Mouse (Mus musculus) kidney, postnatal 0 days (tissue): ENCODE data around the gene Prkn. TPM values are rescaled to one million over a fixed set of nuclear protein-coding genes. Genes with fewer than 3 reads are reported as not detected.
A peak's percentile ranks its signal among the peaks of the same experiment; 100 is the strongest.

Experiments
- ATAC-seq: fragments of 200-750 bp; cut with Nextera tagmentation; replicated peaks from 2 replicates; pipeline ENCODE4 v1.8.0; 2017; ENCODE audit warnings: low read depth, moderate number of reproducible peaks, moderate TSS enrichment, moderate library complexity; ENCODE audit not compliant: low FRiP score
- DNase-seq: peaks from one replicate; pipeline ENCODE4 v3.0.0-alpha.2; 2016; ENCODE audit warnings: low spot score
- H3K27ac ChIP-seq: fragments of 300-500 bp; sonication (generic); 2 replicates; pipeline ENCODE4 v1.5.1; 2014; ENCODE audit warnings: mild to moderate bottlenecking
- H3K27me3 ChIP-seq: fragments of 300-500 bp; sonication (generic); 2 replicates; pipeline ENCODE4 v1.6.1; 2014; ENCODE audit warnings: low read length, mixed read lengths; ENCODE audit not compliant: insufficient read depth
- H3K36me3 ChIP-seq: fragments of 300-500 bp; sonication (generic); 2 replicates; pipeline ENCODE4 v1.6.1; 2014; ENCODE audit warnings: low read length, mixed read lengths; ENCODE audit not compliant: insufficient read depth
- H3K4me1 ChIP-seq: fragments of 300-500 bp; sonication (generic); replicated peaks from 2 replicates; pipeline ENCODE4 v1.6.1; 2014; ENCODE audit warnings: antibody characterized with exemption, low read length, mixed read lengths; ENCODE audit not compliant: insufficient read depth
- H3K4me2 ChIP-seq: fragments of 300-500 bp; sonication (generic); 2 replicates; pipeline ENCODE4 v1.6.1; 2014; ENCODE audit warnings: mild to moderate bottlenecking, low read length, moderate library complexity, mixed read lengths
- H3K4me3 ChIP-seq: fragments of 300-500 bp; sonication (generic); replicated peaks from 2 replicates; pipeline ENCODE4 v1.5.1; 2014; ENCODE audit warnings: low read depth, low read length
- H3K9ac ChIP-seq: fragments of 300-500 bp; sonication (generic); 2 replicates; pipeline ENCODE4 v1.6.1; 2014; ENCODE audit warnings: low read depth, low read length
- H3K9me3 ChIP-seq: fragments of 300-500 bp; sonication (generic); replicated peaks from 2 replicates; pipeline ENCODE4 v1.6.1; 2016; ENCODE audit warnings: low read length, inconsistent platforms, mixed read lengths
- CTCF ChIP-seq: IDR thresholded peaks from 2 replicates; pipeline ENCODE4 v1.5.1; 2016; ENCODE audit warnings: antibody characterized with exemption, low read depth, mild to moderate bottlenecking, moderate library complexity
- WGBS: fragments of 180-500 bp; shearing (Covaris S2); extraction: QIAGEN DNeasy Blood & Tissue Kit; methylation state at CpG from one replicate; pipeline ENCODE4 v1.1.7; 2014; 5-methylcytosine and 5-hydroxymethylcytosine counted together
- polyA plus RNA-seq: library from polyadenylated mRNA; unstranded; fragments of >200 nt; fragmentation: Nextera tagmentation; extraction: Ambion mirVana; gene quantifications from 2 replicates; pipeline ENCODE4 v1.2.1, GENCODE M21; 2015

Prkn gene
- polyA plus RNA-seq, 1 experiment from 2014 or later, result 3.6 TPM

GRCm38 (mm10) chr17:11914451-11914850, 1074.3 kb downstream of the Prkn start:
- H3K9me3 ChIP-seq, result no peaks in the 10 kb centered on the region
- peaks cover 5% of the 10 kb centered on the region; the same call in 1 of the 2 replicates for H3K27me3 ChIP-seq
- no peak overlapping the region for H3K4me3 ChIP-seq
- no peak overlapping the region for H3K9ac ChIP-seq
- H3K4me2 ChIP-seq, result no peak overlapping the region
- WGBS, result 85% methylated on average over 5 of the region's 5 CpGs
- ATAC-seq (no peak), DNase-seq (no peak)
- TF ChIP-seq CTCF, result no peak
- H3K36me3 ChIP-seq, result no peaks in the 10 kb centered on the region
- 0 out of 2 replicates have a peak, but pooled peaks cover 3% of the 10 kb centered on the region for H3K4me1 ChIP-seq
- H3K27ac ChIP-seq, result no peak overlapping the region

- no peak overlapping the region for H3K4me2 ChIP-seq
- no peaks in the 10 kb centered on the region for H3K27me3 ChIP-seq
- no peak overlapping the region for H3K4me3 ChIP-seq
- no peak overlapping the region for H3K27ac ChIP-seq
- no peak overlapping the region for H3K9ac ChIP-seq
- 51% methylated on average over 12 of the region's 12 CpGs for WGBS
- DNase-seq (peak; percentile 53), ATAC-seq (no peak)
- H3K4me1 ChIP-seq, result 0 out of 2 replicates have a peak, but pooled peaks cover 3% of the 10 kb centered on the region
- H3K9me3 ChIP-seq, result no peaks in the 10 kb centered on the region
- peak; percentile 73 for TF ChIP-seq CTCF
- no peaks in the 10 kb centered on the region for H3K36me3 ChIP-seq
Measured at GRCm38 (mm10) chr17:11918123-11918801, 1078.1 kb downstream of the Prkn start.

DNA sequence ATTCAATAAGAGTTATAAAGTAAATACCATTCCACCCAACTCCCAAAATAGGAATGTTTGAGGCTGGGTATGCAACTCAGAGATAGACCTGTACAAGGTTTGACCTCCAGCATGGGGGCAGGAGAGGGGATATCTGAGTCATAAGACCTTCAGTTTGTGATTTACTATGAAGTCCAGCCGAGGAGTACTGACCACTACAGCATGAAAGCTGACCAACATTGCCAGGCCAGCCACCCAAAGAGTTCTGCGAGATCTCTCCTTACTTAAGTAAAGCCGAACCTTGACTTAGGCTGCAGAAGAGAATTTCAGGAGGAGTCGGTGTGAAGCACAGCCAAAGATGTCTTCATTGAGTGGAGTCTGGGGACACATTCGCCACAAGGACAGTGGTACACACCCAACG, 1079.4 kb downstream of the Prkn start:
- DNase-seq, result no peak
- no peaks in the 10 kb centered on the region for H3K9me3 ChIP-seq
- H3K9ac ChIP-seq, result no peak overlapping the region
- H3K27me3 ChIP-seq, result no peaks in the 10 kb centered on the region
- WGBS, result 80% methylated on average over 6 of the region's 6 CpGs
- H3K27ac ChIP-seq, result no peak overlapping the region
- H3K36me3 ChIP-seq, result no peaks in the 10 kb centered on the region
- H3K4me1 ChIP-seq, result no peaks in the 10 kb centered on the region
- no peak overlapping the region for H3K4me3 ChIP-seq
- no peak for TF ChIP-seq CTCF
- ATAC-seq, result no peak
- no peak overlapping the region for H3K4me2 ChIP-seq

- ATAC-seq, result no peak
- DNase-seq, result no peak
- H3K4me1 ChIP-seq, result no peaks in the 10 kb centered on the region
- H3K4me3 ChIP-seq, result no peak overlapping the region
- no peak overlapping the region for H3K4me2 ChIP-seq
- no peak for TF ChIP-seq CTCF
- no peaks in the 10 kb centered on the region for H3K36me3 ChIP-seq
- H3K9me3 ChIP-seq, result no peaks in the 10 kb centered on the region
- H3K27me3 ChIP-seq, result no peaks in the 10 kb centered on the region
- no peak overlapping the region for H3K9ac ChIP-seq
- WGBS, result 86% methylated on average over 9 of the region's 9 CpGs
- H3K27ac ChIP-seq, result no peak overlapping the region
Measured at GRCm38 (mm10) chr17:11921026-11921425, 1080.8 kb downstream of the Prkn start.

GRCm38 (mm10) chr17:11923989-11924388, 1083.8 kb downstream of the Prkn start:
- TF ChIP-seq CTCF, result no peak
- Histone ChIP-seq H3K4me3 (no peak overlapping the region), H3K27ac (no peak overlapping the region), H3K4me2 (no peak overlapping the region), H3K4me1 (no peaks in the 10 kb centered on the region), H3K36me3 (no peaks in the 10 kb centered on the region), H3K27me3 (no peaks in the 10 kb centered on the region), H3K9ac (no peak overlapping the region), H3K9me3 (no peaks in the 10 kb centered on the region)
- 72% methylated on average over 9 of the region's 9 CpGs for WGBS
- peak; percentile 45 for DNase-seq
- no peak for ATAC-seq

GRCm38 (mm10) chr17:11926865-11927386, 1086.7 kb downstream of the Prkn start:
- H3K9ac ChIP-seq, result no peak overlapping the region

More at GRCm38 (mm10) chr17:11926865-11927386, 1086.7 kb downstream of the Prkn start:
- DNase-seq (peak; percentile 31), ATAC-seq (no peak)
- H3K4me1 ChIP-seq, result no peaks in the 10 kb centered on the region
- no peaks in the 10 kb centered on the region for H3K27me3 ChIP-seq
- no peaks in the 10 kb centered on the region for H3K9me3 ChIP-seq
- no peak overlapping the region for H3K27ac ChIP-seq
- no peak for TF ChIP-seq CTCF
- H3K4me2 ChIP-seq, result peak overlapping the region; percentile 30; the same call in 1 of the 2 replicates
- 33% methylated on average over 11 of the region's 11 CpGs for WGBS
- H3K4me3 ChIP-seq, result no peak overlapping the region
- H3K36me3 ChIP-seq, result no peaks in the 10 kb centered on the region
